Mouse (Mus musculus) hindbrain, embryonic 13.5 days (tissue): ENCODE measurements around the gene Tbc1d22a. TPM values are rescaled to one million over a fixed set of nuclear protein-coding genes. Genes with fewer than 3 reads are reported as not detected.
A peak's percentile ranks its signal among the peaks of the same experiment; 100 is the strongest.
"Not testable (repeated sequence)": the region's sequence is repeated elsewhere in the genome, so short reads cannot be mapped to it uniquely, and the experiment has no call there.

ENCODE experiments used
- ATAC-seq: fragments of 200-750 bp; cut with Nextera tagmentation; 2 replicates; pipeline ENCODE4 v1.8.0; 2017; ENCODE audit warnings: moderate TSS enrichment; ENCODE audit not compliant: low FRiP score
- H3K27ac ChIP-seq: fragments of 300-500 bp; sonication (generic); 2 replicates; pipeline ENCODE4 v1.5.1; 2015; ENCODE audit warnings: inconsistent platforms, mild to moderate bottlenecking, moderate library complexity
- H3K27me3 ChIP-seq: fragments of 300-500 bp; sonication (generic); 2 replicates; pipeline ENCODE4 v1.6.1; 2015; ENCODE audit warnings: mild to moderate bottlenecking, inconsistent platforms
- H3K36me3 ChIP-seq: fragments of 300-500 bp; sonication (generic); 2 replicates; pipeline ENCODE4 v1.6.1; 2015; ENCODE audit warnings: mild to moderate bottlenecking, inconsistent platforms
- H3K4me1 ChIP-seq: fragments of 300-500 bp; sonication (generic); replicated peaks from 2 replicates; pipeline ENCODE4 v1.6.1; 2015; ENCODE audit warnings: inconsistent platforms
- H3K4me2 ChIP-seq: fragments of 300-500 bp; sonication (generic); 2 replicates; pipeline ENCODE4 v1.6.1; 2015; ENCODE audit warnings: inconsistent platforms, mild to moderate bottlenecking, moderate library complexity
- H3K4me3 ChIP-seq: fragments of 300-500 bp; sonication (generic); 2 replicates; pipeline ENCODE4 v1.5.1; 2015; ENCODE audit warnings: mild to moderate bottlenecking, inconsistent platforms
- H3K9ac ChIP-seq: fragments of 300-500 bp; sonication (generic); 2 replicates; pipeline ENCODE4 v1.6.1; 2015; ENCODE audit warnings: mild to moderate bottlenecking, inconsistent platforms
- H3K9me3 ChIP-seq: fragments of 300-500 bp; sonication (generic); 2 replicates; pipeline ENCODE4 v1.6.1; 2016; ENCODE audit warnings: inconsistent platforms
- WGBS: fragments of 180-500 bp; shearing (Covaris S2); methylation state at CpG from one replicate; pipeline ENCODE4 v1.1.7; 2015; 5-methylcytosine and 5-hydroxymethylcytosine counted together
- polyA plus RNA-seq: library from polyadenylated mRNA; unstranded; fragments of >200 nt; fragmentation: Nextera tagmentation; extraction: Ambion mirVana; gene quantifications from 2 replicates; pipeline ENCODE4 v1.2.1, GENCODE M21; 2015

Gene Tbc1d22a
- polyA plus RNA-seq, 1 experiment from 2014 or later, result 12.1 TPM

DNA sequence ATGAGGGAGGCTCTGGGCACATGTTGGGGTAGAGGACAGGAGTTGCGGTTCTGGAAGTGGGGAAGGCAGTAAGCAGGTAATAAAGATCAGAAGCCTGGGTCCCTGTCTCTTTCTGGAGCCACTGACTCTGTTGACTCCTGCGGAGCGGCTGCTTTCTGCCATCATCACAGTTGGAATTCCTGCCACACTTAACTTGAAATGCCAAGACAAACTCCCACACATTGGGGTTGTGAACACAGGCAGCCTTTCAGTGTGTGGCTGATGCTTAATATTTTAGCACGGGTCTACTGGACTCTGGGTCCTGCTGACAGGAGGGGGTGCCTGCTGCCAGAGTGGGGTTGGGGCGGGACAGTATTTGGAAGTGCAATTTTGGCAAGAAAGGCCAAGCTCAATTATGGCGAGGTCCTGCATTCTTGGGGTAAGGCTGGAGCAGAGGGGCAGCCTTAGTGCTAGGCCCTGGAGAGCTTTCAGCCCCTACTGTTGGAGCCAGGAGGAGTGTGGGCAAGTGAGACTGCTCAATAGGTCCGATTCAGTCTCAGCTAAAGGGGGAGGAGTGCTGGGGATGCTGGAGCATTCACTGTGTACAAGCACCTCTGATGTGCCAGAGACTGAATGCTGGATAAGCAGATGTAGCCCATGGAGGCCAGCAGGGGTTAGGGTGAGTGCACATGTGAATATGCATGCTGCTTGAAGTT is 5.4 kb downstream of the Tbc1d22a start:
- peaks cover 17% of the 10 kb centered on the region for H3K4me1 ChIP-seq
- 85% methylated on average over 7 of the region's 7 CpGs for WGBS
- no peak overlapping the region for H3K27ac ChIP-seq
- H3K9me3 ChIP-seq, result no peaks in the 10 kb centered on the region
- H3K36me3 ChIP-seq, result no peaks in the 10 kb centered on the region
- no peaks in the 10 kb centered on the region for H3K27me3 ChIP-seq
- no peak overlapping the region for H3K9ac ChIP-seq
- no peak for ATAC-seq
- no peak overlapping the region for H3K4me3 ChIP-seq
- H3K4me2 ChIP-seq, result no peak overlapping the region

DNA sequence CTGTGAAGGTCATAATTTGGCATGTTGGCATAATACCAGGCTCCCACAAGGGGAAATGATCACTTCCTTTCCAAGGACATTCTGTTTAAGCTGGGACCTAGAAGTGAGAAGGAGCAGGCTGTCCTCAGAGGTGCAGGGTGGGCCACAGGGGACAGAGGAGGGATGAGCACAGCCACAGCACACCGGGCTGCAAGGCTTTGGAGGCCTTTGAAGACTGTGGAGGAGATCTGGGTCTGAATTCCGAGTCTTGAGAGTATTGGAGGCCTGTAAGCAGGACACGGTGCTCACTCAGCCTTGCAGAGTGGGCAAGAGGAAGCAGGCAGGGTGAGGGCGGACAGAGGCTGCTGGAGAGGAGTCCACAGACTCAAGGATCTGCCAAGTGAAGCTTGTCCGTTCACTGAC is 6.0 kb downstream of the Tbc1d22a start:
- no peak overlapping the region for H3K4me3 ChIP-seq
- H3K9ac ChIP-seq, result 0 out of 2 replicates have a peak overlapping the region, but pooled peaks have one; percentile 19
- H3K4me1 ChIP-seq, result peaks cover 12% of the 10 kb centered on the region
- no peaks in the 10 kb centered on the region for H3K9me3 ChIP-seq
- H3K4me2 ChIP-seq, result no peak overlapping the region
- no peaks in the 10 kb centered on the region for H3K36me3 ChIP-seq
- 82% methylated on average over 5 of the region's 5 CpGs for WGBS
- no peak for ATAC-seq
- H3K27me3 ChIP-seq, result no peaks in the 10 kb centered on the region
- H3K27ac ChIP-seq, result no peak overlapping the region

DNA sequence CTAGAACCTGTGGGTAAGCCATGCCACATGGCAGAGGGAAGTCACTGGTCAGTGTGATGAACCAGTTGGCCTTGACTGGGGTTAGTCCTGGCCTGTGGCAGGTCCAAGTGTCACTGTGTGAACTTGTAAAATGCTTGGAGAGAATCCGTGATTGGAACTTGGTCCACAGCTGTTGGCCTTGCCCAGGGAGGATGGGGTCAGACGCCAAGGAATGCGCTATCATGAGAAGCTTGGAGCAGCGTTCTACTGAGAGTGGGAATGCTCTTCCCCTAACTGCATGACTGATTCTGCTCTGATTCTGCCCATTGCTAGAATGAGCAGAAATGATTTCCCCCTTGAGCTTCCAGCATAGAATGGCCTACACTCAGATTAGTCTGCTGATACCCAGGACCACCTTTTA is 6.5 kb downstream of the Tbc1d22a start:
- H3K4me2 ChIP-seq, result no peak overlapping the region
- H3K27ac ChIP-seq, result no peak overlapping the region
- WGBS, result 93% methylated on average over 4 of the region's 4 CpGs

GRCm38 (mm10) chr15:86221369-86221768 is 7.1 kb downstream of the Tbc1d22a start:
- H3K36me3 ChIP-seq, result no peaks in the 10 kb centered on the region
- 0 out of 2 replicates have a peak overlapping the region, but pooled peaks have one; percentile 19 for H3K9ac ChIP-seq
- H3K4me2 ChIP-seq, result no peak overlapping the region
- H3K4me1 ChIP-seq, result peaks cover 8% of the 10 kb centered on the region; the same call in 1 of the 2 replicates
- H3K27ac ChIP-seq, result no peak overlapping the region
- no peaks in the 10 kb centered on the region for H3K27me3 ChIP-seq
- no peak for ATAC-seq
- H3K9me3 ChIP-seq, result no peaks in the 10 kb centered on the region
- no peak overlapping the region for H3K4me3 ChIP-seq
- 77% methylated on average over 4 of the region's 4 CpGs for WGBS

More for the DNA sequence above, 6.5 kb downstream of the Tbc1d22a start:
- Histone ChIP-seq H3K9ac (0 out of 2 replicates have a peak overlapping the region, but pooled peaks have one; percentile 19), H3K4me1 (peaks cover 8% of the 10 kb centered on the region; the same call in 1 of the 2 replicates), H3K9me3 (no peaks in the 10 kb centered on the region), H3K4me3 (no peak overlapping the region), H3K36me3 (no peaks in the 10 kb centered on the region), H3K27me3 (no peaks in the 10 kb centered on the region)
- no peak for ATAC-seq

DNA sequence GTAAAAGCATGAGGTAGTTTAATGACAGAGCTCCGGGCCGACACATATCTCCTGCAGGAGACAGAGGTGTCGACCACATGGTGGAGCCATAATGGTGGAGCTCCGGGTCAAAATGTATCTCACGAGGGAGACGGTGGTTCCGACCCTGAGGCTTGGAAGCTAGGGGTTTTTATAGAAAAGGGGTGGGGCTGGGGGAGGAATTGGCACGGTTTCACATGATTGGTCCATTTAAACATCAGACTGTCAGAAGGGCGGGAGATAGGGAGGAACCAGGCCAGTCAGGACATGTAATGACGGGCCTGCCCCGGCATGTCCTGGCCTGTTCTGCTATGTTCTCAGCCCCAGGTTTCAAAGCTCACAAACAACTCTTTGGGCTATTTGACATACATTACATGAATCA is 7.6 kb downstream of the Tbc1d22a start:
- not testable (repeated sequence) for H3K4me3 ChIP-seq, H3K9ac ChIP-seq, H3K27ac ChIP-seq, H3K4me1 ChIP-seq, ATAC-seq, H3K36me3 ChIP-seq, H3K9me3 ChIP-seq, H3K27me3 ChIP-seq, H3K4me2 ChIP-seq
- WGBS, result 89% methylated on average over 11 of the region's 11 CpGs

DNA sequence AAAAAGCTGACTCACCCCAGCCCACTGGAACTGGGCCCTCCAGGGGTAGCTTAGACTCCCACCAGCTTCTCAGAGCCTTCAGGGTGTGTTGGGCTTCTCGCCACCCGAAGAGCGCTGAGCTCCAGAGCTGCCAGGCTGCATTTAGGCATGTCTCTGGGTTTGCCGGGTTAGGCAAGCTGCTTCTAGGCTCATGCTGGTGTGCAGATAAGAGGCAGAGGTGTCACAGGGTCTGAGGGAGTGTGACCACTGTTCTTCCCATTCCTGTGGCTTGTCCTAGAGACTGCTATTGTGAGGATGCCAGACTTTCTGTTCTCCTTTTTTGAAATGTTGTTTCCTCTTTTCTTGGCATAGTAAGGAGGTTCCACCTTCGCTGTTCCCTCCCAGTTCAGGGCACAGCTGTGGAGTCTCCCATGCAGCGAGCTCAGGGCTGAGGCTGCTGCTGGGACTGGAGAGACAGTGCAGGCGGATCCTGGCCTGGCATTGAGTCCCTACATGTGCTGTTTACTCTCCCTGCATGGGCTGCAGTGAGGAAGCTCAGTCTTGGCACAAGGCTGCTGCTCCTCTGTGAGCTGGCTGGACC is 10.8 kb downstream of the Tbc1d22a start:
- no peak overlapping the region for H3K27ac ChIP-seq
- H3K4me2 ChIP-seq, result no peak overlapping the region
- ATAC-seq, result no peak
- 91% methylated on average over 7 of the region's 7 CpGs for WGBS
- H3K36me3 ChIP-seq, result no peaks in the 10 kb centered on the region
- H3K9me3 ChIP-seq, result no peaks in the 10 kb centered on the region
- H3K4me1 ChIP-seq, result peaks cover 9% of the 10 kb centered on the region
- no peaks in the 10 kb centered on the region for H3K27me3 ChIP-seq
- H3K4me3 ChIP-seq, result no peak overlapping the region
- H3K9ac ChIP-seq, result no peak overlapping the region

GRCm38 (mm10) chr15:86226221-86226620 is 12.0 kb downstream of the Tbc1d22a start:
- H3K4me2 ChIP-seq, result no peak overlapping the region
- no peak overlapping the region for H3K9ac ChIP-seq
- ATAC-seq, result no peak
- peaks cover 11% of the 10 kb centered on the region for H3K4me1 ChIP-seq
- H3K36me3 ChIP-seq, result no peaks in the 10 kb centered on the region
- H3K4me3 ChIP-seq, result no peak overlapping the region
- WGBS, result 89% methylated on average over 5 of the region's 5 CpGs
- H3K9me3 ChIP-seq, result no peaks in the 10 kb centered on the region
- H3K27me3 ChIP-seq, result no peaks in the 10 kb centered on the region
- H3K27ac ChIP-seq, result no peak overlapping the region

- ATAC-seq, result no peak
- peaks cover 18% of the 10 kb centered on the region for H3K4me1 ChIP-seq
- H3K27ac ChIP-seq, result no peak overlapping the region
- H3K9ac ChIP-seq, result no peak overlapping the region
- no peak overlapping the region for H3K4me3 ChIP-seq
- H3K36me3 ChIP-seq, result no peaks in the 10 kb centered on the region
- no peaks in the 10 kb centered on the region for H3K27me3 ChIP-seq
- 83% methylated on average over 2 of the region's 2 CpGs for WGBS
- H3K9me3 ChIP-seq, result no peaks in the 10 kb centered on the region
- H3K4me2 ChIP-seq, result no peak overlapping the region
Measured at GRCm38 (mm10) chr15:86226968-86227367, 12.7 kb downstream of the Tbc1d22a start.

DNA sequence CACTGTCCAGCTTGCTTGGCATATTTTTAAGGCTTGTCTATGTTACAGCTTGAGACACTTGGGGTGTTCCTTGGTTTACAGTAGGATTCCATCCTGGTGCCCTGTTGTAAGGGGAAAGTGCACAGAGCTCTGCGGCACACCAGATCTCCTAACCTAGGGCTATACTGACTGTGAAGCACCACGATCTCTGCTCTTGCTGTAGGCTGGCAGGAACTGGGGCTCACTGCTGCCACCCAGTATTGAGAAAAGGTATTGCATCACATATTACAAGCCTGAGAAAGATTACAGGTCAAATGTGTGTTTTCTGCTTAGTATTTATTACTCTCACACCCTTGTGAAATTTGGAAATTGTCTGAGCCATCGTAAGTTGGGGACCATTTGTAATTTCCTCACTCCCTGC is 13.9 kb downstream of the Tbc1d22a start:
- Histone ChIP-seq H3K9ac (no peak overlapping the region), H3K27me3 (no peaks in the 10 kb centered on the region), H3K4me3 (no peak overlapping the region), H3K4me2 (no peak overlapping the region), H3K4me1 (peaks cover 22% of the 10 kb centered on the region), H3K36me3 (no peaks in the 10 kb centered on the region), H3K9me3 (no peaks in the 10 kb centered on the region), H3K27ac (no peak overlapping the region)
- no peak for ATAC-seq
- 53% methylated on average over 3 of the region's 3 CpGs for WGBS

GRCm38 (mm10) chr15:86229088-86229487 is 14.8 kb downstream of the Tbc1d22a start:
- 90% methylated on average over 8 of the region's 8 CpGs for WGBS
- Histone ChIP-seq H3K9me3 (no peaks in the 10 kb centered on the region), H3K4me2 (no peak overlapping the region), H3K9ac (no peak overlapping the region), H3K27ac (no peak overlapping the region), H3K4me3 (no peak overlapping the region), H3K27me3 (no peaks in the 10 kb centered on the region), H3K4me1 (peaks cover 22% of the 10 kb centered on the region), H3K36me3 (no peaks in the 10 kb centered on the region)
- no peak for ATAC-seq

GRCm38 (mm10) chr15:86229623-86230022 is 15.4 kb downstream of the Tbc1d22a start:
- Histone ChIP-seq H3K4me2 (no peak overlapping the region), H3K27me3 (no peaks in the 10 kb centered on the region), H3K9me3 (no peaks in the 10 kb centered on the region), H3K9ac (no peak overlapping the region), H3K4me3 (no peak overlapping the region), H3K36me3 (no peaks in the 10 kb centered on the region), H3K4me1 (peaks cover 22% of the 10 kb centered on the region), H3K27ac (no peak overlapping the region)
- 77% methylated on average over 11 of the region's 11 CpGs for WGBS
- ATAC-seq, result no peak

DNA sequence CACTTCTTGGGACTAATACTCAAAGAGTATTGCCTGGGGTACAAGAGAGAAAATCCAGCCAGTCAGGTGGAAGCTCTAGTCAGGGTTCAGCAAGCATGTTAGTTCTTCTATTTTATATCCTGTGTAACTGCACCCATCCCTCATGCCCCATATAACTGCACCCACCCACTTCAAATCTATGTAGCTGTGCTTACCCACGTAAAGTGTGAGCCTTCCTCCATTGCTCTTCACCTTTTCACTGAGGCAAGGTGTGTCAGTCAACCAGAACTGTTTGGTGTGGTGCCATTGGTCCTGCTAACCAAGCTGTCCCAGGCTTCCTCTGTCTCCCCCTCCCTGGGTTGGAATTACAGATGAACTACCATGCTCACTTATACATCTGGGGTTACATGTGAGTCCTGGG is 16.9 kb downstream of the Tbc1d22a start:
- H3K27ac ChIP-seq, result no peak overlapping the region
- H3K4me1 ChIP-seq, result peaks cover 22% of the 10 kb centered on the region
- WGBS, result 86% methylated on average over 1 of the region's 1 CpGs
- H3K9me3 ChIP-seq, result no peaks in the 10 kb centered on the region
- no peak overlapping the region for H3K9ac ChIP-seq
- H3K36me3 ChIP-seq, result peaks cover 9% of the 10 kb centered on the region; the same call in 1 of the 2 replicates
- H3K27me3 ChIP-seq, result no peaks in the 10 kb centered on the region
- H3K4me3 ChIP-seq, result no peak overlapping the region
- no peak for ATAC-seq
- H3K4me2 ChIP-seq, result no peak overlapping the region
